Mouse (Mus musculus): ENCODE measurements around the gene Il1b.

GRCm38 (mm10) chr2:129338138-129338621 lies 32.8 kb downstream of the Il1b start:
- TF ChIP-seq CTCF (IDR thresholded peaks at IDR 0.05; ENCODE audit: low read depth) = no peak
- TF ChIP-seq EP300 (optimal IDR thresholded peaks at IDR 0.05) = no peak

All from stomach, postnatal 0 days (tissue).